Mouse (Mus musculus) liver, postnatal 0 days (tissue): ENCODE data around the gene Gpr142. TPM values are rescaled to one million over a fixed set of nuclear protein-coding genes. Genes with fewer than 3 reads are reported as not detected.

ENCODE experiments used
- ATAC-seq: fragments of 200-750 bp; cut with Nextera tagmentation; 2 replicates; pipeline ENCODE4 v1.8.0; 2017; ENCODE audit warnings: mild to moderate bottlenecking, moderate library complexity
- DNase-seq: peaks from one replicate; pipeline ENCODE4 v3.0.0-alpha.2; 2016
- H3K27ac ChIP-seq: fragments of 300-500 bp; sonication (generic); 2 replicates; pipeline ENCODE4 v1.5.1; 2014; ENCODE audit warnings: antibody characterized with exemption, moderate library complexity, mild to moderate bottlenecking, low read depth
- H3K27me3 ChIP-seq: fragments of 300-500 bp; sonication (generic); 2 replicates; pipeline ENCODE4 v1.6.1; 2014; ENCODE audit warnings: low read length, control low read depth, mixed read lengths; ENCODE audit not compliant: insufficient read depth
- H3K36me3 ChIP-seq: fragments of 300-500 bp; sonication (generic); replicated peaks from 2 replicates; pipeline ENCODE4 v1.6.1; 2014; ENCODE audit warnings: mild to moderate bottlenecking, control low read depth, low read length, moderate library complexity, mixed read lengths; ENCODE audit not compliant: insufficient read depth
- H3K4me1 ChIP-seq: fragments of 300-500 bp; sonication (generic); 2 replicates; pipeline ENCODE4 v1.6.1; 2014; ENCODE audit warnings: antibody characterized with exemption, mild to moderate bottlenecking, control low read depth; ENCODE audit not compliant: insufficient read depth
- H3K4me2 ChIP-seq: fragments of 300-500 bp; sonication (generic); 2 replicates; pipeline ENCODE4 v1.6.1; 2014; ENCODE audit warnings: low read depth, mild to moderate bottlenecking, low read length, moderate library complexity, mixed read lengths
- H3K4me3 ChIP-seq: fragments of 300-500 bp; sonication (generic); 2 replicates; pipeline ENCODE4 v1.5.1; 2014; ENCODE audit warnings: low read depth, low read length
- H3K9ac ChIP-seq: fragments of 300-500 bp; sonication (generic); replicated peaks from 2 replicates; pipeline ENCODE4 v1.6.1; 2014; ENCODE audit warnings: mild to moderate bottlenecking, moderate library complexity
- H3K9me3 ChIP-seq: fragments of 300-500 bp; sonication (generic); 2 replicates; pipeline ENCODE4 v1.6.1; 2016; ENCODE audit warnings: mild to moderate bottlenecking, control low read depth, low read length, mixed read lengths
- CTCF ChIP-seq: sonication (generic); IDR thresholded peaks from 2 replicates; pipeline ENCODE4 v1.5.1; 2016; ENCODE audit warnings: antibody characterized with exemption, low read depth
- EP300 ChIP-seq: IDR thresholded peaks from 2 replicates; pipeline ENCODE4 v1.6.1; 2016; ENCODE audit warnings: antibody characterized with exemption, low read depth, mild to moderate bottlenecking
- WGBS: fragments of 180-500 bp; shearing (Covaris S2); extraction: QIAGEN DNeasy Blood & Tissue Kit; methylation state at CpG from one replicate; pipeline ENCODE4 v1.1.7; 2014; ENCODE audit not compliant: insufficient replicate concordance; 5-methylcytosine and 5-hydroxymethylcytosine counted together
- polyA plus RNA-seq: library from polyadenylated mRNA; unstranded; fragments of >200 nt; fragmentation: Nextera tagmentation; extraction: Ambion mirVana; gene quantifications from 2 replicates; pipeline ENCODE4 v1.2.1, GENCODE M21; 2015

Gpr142 gene
- polyA plus RNA-seq, 1 experiment from 2014 or later: not detected

DNA sequence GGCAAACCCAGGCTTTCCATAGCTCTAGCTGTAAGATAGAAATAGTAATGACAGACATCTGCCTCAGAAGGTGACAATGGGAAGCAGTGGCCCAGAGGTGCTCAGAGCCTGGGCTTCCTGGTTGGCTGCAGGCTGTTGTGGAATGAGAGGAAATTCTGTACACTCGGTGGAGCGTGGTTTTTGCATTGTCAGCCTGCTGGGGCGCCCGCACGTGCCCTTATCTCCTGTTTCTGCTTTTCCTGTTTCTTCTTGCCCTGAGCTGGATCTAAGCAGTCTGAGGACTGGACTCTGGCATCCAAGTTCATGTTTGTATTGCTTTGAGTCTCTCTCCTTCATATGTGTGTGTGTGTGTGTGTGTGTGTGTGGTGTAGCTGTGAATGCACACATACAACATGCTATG is 28.0 kb downstream of the Gpr142 start:
- Histone ChIP-seq H3K9me3 (no peaks in the 10 kb centered on the region), H3K27me3 (no peaks in the 10 kb centered on the region), H3K4me2 (no peak overlapping the region), H3K27ac (peak overlapping the region; percentile 44; the same call in 1 of the 2 replicates), H3K9ac (no peak overlapping the region; the same call in 1 of the 2 replicates), H3K4me3 (no peak overlapping the region), H3K4me1 (peaks cover 22% of the 10 kb centered on the region), H3K36me3 (no peaks in the 10 kb centered on the region)
- WGBS: 18% methylated on average over 5 of the region's 5 CpGs
- TF ChIP-seq CTCF (no peak), EP300 (peak; percentile 27; the same call in 1 of the 2 replicates)
- ATAC-seq (peak; percentile 24; the same call in 1 of the 2 replicates), DNase-seq (no peak)

DNA sequence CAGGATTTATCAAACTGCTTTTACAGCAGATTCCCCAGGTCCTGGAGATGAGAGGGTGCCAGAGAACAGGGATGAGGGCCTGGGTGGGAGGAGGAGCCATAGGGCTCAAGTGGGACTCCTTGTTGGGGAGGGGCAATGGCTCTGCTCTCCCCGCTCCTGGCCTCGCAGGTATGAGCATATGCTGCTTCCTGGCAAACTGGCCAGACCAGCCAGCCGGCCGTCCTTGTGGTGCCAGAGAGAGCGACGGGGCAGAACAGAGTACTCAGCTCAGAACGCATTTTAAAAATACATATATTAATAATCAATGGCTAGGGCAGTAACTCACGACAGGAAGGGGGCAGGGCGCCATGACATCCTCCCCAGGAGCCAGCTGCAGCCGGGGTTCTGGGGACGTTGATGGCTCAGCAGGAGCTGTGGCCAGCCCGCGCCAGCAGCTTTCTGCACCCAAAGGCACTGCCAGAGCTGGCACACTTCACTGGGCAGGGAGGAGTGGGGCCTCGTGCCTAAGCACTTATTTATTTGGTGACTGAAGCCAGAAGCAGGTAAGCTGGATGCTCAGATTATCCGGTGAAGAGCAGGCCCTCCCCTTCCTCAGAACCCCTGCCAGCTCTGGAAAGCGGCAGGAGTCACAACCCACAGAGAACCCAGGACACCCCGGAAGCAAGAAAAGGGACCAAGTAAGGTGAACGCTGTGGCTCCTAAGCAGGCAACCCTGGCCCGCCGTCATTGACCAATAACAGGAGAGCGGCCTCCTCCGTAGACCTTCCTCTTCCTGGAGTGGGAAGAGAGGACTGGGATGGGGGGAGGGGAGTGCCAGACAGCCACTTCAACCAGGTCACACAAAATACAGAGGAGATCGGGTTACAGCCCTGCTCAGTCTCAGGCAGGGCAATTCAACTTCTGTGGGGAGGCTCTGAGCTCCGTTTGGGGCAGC is 31.0 kb downstream of the Gpr142 start:
- Histone ChIP-seq H3K9ac (peak overlapping the region; percentile 52), H3K4me2 (peak overlapping the region; percentile 68), H3K9me3 (no peaks in the 10 kb centered on the region), H3K27me3 (no peaks in the 10 kb centered on the region), H3K36me3 (no peaks in the 10 kb centered on the region), H3K4me1 (peaks cover 19% of the 10 kb centered on the region), H3K4me3 (peak overlapping the region; percentile 29), H3K27ac (peak overlapping the region; percentile 81)
- ATAC-seq (peak; percentile 91), DNase-seq (peak; percentile 73)
- TF ChIP-seq EP300: no peak
- TF ChIP-seq CTCF: no peak
- 15% methylated on average over 24 of the region's 24 CpGs for WGBS

DNA sequence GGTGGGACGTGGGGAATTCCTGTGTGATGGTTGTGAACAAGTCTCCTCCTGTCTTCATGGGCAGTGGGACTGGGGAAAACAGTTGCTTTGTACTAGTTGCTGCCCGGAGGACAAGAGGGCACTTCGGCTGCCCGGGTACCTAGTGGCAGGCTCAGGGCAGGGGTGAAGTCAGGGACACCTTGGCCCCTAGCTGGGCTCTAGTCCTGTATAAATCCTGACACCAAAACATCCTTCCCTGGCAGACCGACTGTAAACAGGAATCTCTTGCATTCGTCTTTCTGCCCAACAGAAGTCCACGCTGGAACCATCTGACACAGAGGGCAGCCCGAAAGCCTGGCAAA is 31.7 kb downstream of the Gpr142 start:
- Histone ChIP-seq H3K9me3 (no peaks in the 10 kb centered on the region), H3K4me3 (peak overlapping the region; percentile 29), H3K4me1 (peaks cover 19% of the 10 kb centered on the region), H3K9ac (peak overlapping the region; percentile 50; the same call in 1 of the 2 replicates), H3K27ac (peak overlapping the region; percentile 81), H3K36me3 (no peaks in the 10 kb centered on the region), H3K4me2 (peak overlapping the region; percentile 68), H3K27me3 (no peaks in the 10 kb centered on the region)
- ATAC-seq (peak; percentile 60; the same call in 1 of the 2 replicates), DNase-seq (no peak)
- WGBS: 37% methylated on average over 8 of the region's 8 CpGs
- TF ChIP-seq CTCF (no peak), EP300 (no peak)

DNA sequence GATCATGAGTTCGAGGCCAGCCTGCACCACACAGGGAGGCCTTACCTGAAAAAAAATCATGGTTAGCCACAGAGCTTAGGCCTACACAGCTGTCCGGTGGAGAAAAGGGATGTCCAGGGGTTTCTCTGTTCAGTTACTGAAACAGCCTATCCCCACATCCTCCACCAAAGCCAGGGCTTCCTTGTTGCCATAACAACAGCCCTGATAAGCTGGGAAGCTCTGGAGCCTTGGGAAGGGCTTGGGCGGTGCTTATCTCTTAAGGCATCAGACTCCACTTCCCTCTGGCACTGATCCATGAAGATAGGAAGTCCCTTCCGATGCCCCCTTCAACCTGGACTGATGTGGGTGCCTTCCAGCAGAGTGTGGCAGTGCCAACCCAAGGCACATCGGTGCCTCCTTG is 34.4 kb downstream of the Gpr142 start:
- WGBS: 60% methylated on average over 5 of the region's 5 CpGs

DNA sequence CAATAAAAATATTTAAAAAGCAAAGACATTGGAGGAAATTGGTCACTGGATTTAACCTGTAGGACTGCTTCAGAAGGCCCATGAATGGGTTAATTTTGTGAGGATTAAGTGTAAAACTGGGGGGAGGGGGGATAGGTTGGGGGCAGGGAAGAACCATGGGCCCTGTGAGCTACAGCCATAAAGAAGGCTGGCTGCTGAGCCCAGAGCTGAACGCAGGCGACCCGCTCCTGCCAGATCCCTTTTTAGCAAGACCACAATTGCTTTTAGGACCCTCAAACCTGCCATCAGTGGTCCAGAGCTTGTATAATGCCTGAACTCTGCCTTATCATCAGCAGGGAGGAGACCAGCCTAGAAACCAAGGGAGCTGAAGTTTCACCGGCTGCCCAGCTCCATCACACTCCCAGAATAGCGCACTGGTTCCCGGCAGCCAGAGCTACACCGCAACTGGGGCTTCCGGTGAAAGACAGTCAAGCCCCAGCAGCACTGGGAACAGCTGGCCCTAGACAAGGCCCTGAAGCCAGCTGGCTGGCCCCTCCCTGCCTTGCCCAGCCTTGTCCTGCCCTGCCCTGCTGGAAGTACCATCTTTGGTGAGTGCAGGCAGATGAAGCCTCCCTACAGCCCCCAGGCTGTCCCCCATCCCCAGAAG is 45.2 kb downstream of the Gpr142 start:
- 16% methylated on average over 8 of the region's 8 CpGs for WGBS
- H3K4me2 ChIP-seq: no peak overlapping the region
- TF ChIP-seq EP300 (no peak), CTCF (no peak)

More for the DNA sequence above, 34.4 kb downstream of the Gpr142 start:
- no peak for TF ChIP-seq CTCF
- TF ChIP-seq EP300: no peak
- Histone ChIP-seq H3K4me1 (peaks cover 24% of the 10 kb centered on the region), H3K9ac (no peak overlapping the region), H3K4me2 (no peak overlapping the region), H3K27ac (no peak overlapping the region), H3K9me3 (no peaks in the 10 kb centered on the region), H3K36me3 (no peaks in the 10 kb centered on the region), H3K27me3 (no peaks in the 10 kb centered on the region), H3K4me3 (no peak overlapping the region)
- no peak for ATAC-seq
- no peak for DNase-seq

DNA sequence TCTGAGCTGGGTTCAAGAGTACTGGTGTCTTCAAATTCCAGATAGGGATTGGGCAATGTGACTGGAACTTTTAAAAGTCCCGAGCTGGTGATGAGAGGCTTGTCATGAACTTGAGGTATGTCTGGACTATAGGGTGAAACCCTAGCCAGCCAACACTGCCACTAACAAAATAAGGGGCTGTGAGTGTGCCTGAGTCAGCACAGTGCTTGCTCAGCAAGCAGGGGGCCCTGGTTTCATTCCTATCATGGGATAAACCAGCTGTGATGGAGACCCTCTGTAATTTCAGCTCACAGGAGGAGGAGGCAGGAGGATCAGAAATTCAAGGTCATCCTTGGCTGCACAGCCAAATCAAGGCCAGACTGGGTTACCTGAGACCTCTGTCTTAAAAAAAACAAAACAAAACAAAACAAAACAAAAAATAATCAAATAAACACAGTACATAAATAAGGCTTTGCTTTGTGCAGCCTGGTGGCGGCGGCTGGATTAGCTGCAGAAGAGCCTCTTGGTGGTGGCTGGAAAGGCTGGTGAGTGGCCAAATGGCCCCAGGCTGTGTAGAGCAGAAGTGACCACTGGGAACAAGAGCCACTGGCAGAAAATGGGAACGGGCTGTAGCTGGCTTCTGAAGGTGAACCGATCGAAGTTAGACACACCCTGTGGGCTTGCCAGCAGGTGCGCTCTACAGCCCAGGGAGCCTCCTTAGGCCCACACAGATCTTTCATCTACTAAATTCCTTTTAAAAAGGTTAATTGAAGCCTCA is 45.9 kb downstream of the Gpr142 start:
- no peaks in the 10 kb centered on the region for H3K9me3 ChIP-seq
- TF ChIP-seq CTCF (no peak), EP300 (no peak)
- peaks cover 4% of the 10 kb centered on the region; the same call in 1 of the 2 replicates for H3K4me1 ChIP-seq
- H3K9ac ChIP-seq: no peak overlapping the region
- DNase-seq (no peak), ATAC-seq (no peak)
- H3K27ac ChIP-seq: no peak overlapping the region
- H3K36me3 ChIP-seq: no peaks in the 10 kb centered on the region
- no peak overlapping the region for H3K4me3 ChIP-seq
- 0 out of 2 replicates have a peak, but pooled peaks cover 5% of the 10 kb centered on the region for H3K27me3 ChIP-seq
- H3K4me2 ChIP-seq: no peak overlapping the region
- 80% methylated on average over 7 of the region's 7 CpGs for WGBS

More for the DNA sequence above, 45.2 kb downstream of the Gpr142 start:
- no peaks in the 10 kb centered on the region for H3K4me1 ChIP-seq
- H3K36me3 ChIP-seq: no peaks in the 10 kb centered on the region
- H3K4me3 ChIP-seq: no peak overlapping the region
- H3K27me3 ChIP-seq: no peaks in the 10 kb centered on the region
- H3K27ac ChIP-seq: no peak overlapping the region
- ATAC-seq (peak; percentile 71), DNase-seq (peak; percentile 42)
- no peaks in the 10 kb centered on the region for H3K9me3 ChIP-seq
- H3K9ac ChIP-seq: no peak overlapping the region
